8 mouse cellular contexts compared by ENCODE assay signal in the genomic region with DNA sequence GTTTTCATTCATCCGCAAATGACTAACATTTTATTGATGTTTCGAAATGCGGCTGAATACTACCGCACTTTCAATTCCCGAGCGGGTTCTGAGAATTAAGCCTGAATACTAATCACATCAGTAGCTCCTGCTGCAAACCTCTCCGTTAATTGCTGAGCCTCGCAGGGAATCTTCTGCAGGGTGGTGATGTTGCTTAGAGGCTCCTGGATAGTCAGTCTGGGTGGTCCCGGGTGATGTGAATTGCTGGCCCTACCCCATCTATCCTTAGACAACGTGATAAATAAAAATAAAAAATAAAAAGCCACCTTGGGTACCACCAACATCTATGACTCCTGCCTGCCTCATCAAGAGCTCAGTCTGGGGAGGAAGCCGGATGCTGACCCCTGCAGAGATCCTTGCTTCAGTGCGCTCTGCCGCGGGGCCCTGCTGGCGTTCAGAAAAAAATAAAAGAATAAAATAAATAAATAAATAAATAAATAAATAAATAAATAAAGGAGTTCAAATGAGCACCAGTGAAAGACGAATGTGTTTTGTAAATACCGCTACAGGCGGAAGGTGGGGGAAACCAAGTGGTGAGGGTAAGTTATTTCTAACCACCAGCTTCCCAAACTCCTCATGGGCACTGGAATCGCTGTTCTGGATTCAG. TPM values are rescaled to one million over a fixed set of nuclear protein-coding genes. Genes with fewer than 3 reads are reported as not detected.
DNase-seq lines count a peak whose midpoint lies in the region; ATAC-seq lines count a peak whose summit lies in the region.

No protein-coding gene starts in this region.

- peak overlapping the region; percentile 37 for H3K9ac ChIP-seq in embryonic facial prominence, embryonic 11.5 days (replicated peaks; ENCODE audit: low read length)
- peak overlapping the region; percentile 61 for H3K9ac ChIP-seq in hindbrain, embryonic 15.5 days
- H3K9ac ChIP-seq in limb, embryonic 11.5 days (ENCODE audit: low read length): no peak overlapping the region

- peaks cover 7% of the 10 kb centered on the region; the same call in 1 of the 2 replicates for H3K27me3 ChIP-seq in embryonic facial prominence, embryonic 11.5 days (ENCODE audit: control insufficient read depth, insufficient read depth, low read length)
- no peaks in the 10 kb centered on the region for H3K27me3 ChIP-seq in hindbrain, embryonic 15.5 days
- H3K27me3 ChIP-seq in limb, embryonic 11.5 days (ENCODE audit: control insufficient read depth, insufficient read depth, low read length): peaks cover 16% of the 10 kb centered on the region

- 3% methylated on average over 19 of the region's 19 CpGs for WGBS in embryonic facial prominence, embryonic 11.5 days
- WGBS in hindbrain, embryonic 15.5 days: 1% methylated on average over 19 of the region's 19 CpGs
- WGBS in limb, embryonic 11.5 days: 6% methylated on average over 19 of the region's 19 CpGs

- peak overlapping the region; percentile 64 for H3K4me3 ChIP-seq in embryonic facial prominence, embryonic 11.5 days (ENCODE audit: low read depth, low read length)
- H3K4me3 ChIP-seq in hindbrain, embryonic 15.5 days: peak overlapping the region; percentile 69
- H3K4me3 ChIP-seq in limb, embryonic 11.5 days (ENCODE audit: low read depth, low read length): peak overlapping the region; percentile 53

- no peaks in the 10 kb centered on the region for H3K36me3 ChIP-seq in embryonic facial prominence, embryonic 11.5 days (replicated peaks; ENCODE audit: control insufficient read depth, insufficient read depth, low read depth, low read length)
- H3K36me3 ChIP-seq in hindbrain, embryonic 15.5 days: no peaks in the 10 kb centered on the region
- no peaks in the 10 kb centered on the region for H3K36me3 ChIP-seq in limb, embryonic 11.5 days (ENCODE audit: control insufficient read depth, insufficient read depth, low read length)

- no peaks in the 10 kb centered on the region for H3K9me3 ChIP-seq in embryonic facial prominence, embryonic 11.5 days (replicated peaks; ENCODE audit: control insufficient read depth, low read length)
- no peaks in the 10 kb centered on the region for H3K9me3 ChIP-seq in hindbrain, embryonic 15.5 days
- no peaks in the 10 kb centered on the region for H3K9me3 ChIP-seq in limb, embryonic 11.5 days (ENCODE audit: control insufficient read depth, low read length)

- DNase-seq in left cerebral cortex, adult 18-20 months (ENCODE audit: low spot score in 2 of 2): peak; percentile 29 to 35
- DNase-seq in left cerebral cortex, adult 11 months (ENCODE audit: low spot score): no peak
- DNase-seq in embryonic facial prominence, embryonic 11.5 days (ENCODE audit: low spot score): peak; percentile 24
- peak; percentile 35 for DNase-seq in limb, embryonic 11.5 days (ENCODE audit: low spot score)
- peak; percentile 38 for DNase-seq in right cerebral cortex, postnatal 14 days
- no peak for DNase-seq in thymus, postnatal 10 days (ENCODE audit: low spot score in 2 of 2)

- H3K27ac ChIP-seq in embryonic facial prominence, embryonic 11.5 days (replicated peaks; ENCODE audit: low read depth, low read length): no peak overlapping the region
- peak overlapping the region; percentile 97 for H3K27ac ChIP-seq in hindbrain, embryonic 15.5 days (replicated peaks)
- no peak overlapping the region for H3K27ac ChIP-seq in limb, embryonic 11.5 days (replicated peaks; ENCODE audit: low read depth, low read length)

- H3K4me2 ChIP-seq in embryonic facial prominence, embryonic 11.5 days (ENCODE audit: low read depth, low read length): peak overlapping the region; percentile 71
- H3K4me2 ChIP-seq in hindbrain, embryonic 15.5 days: peak overlapping the region; percentile 84
- peak overlapping the region; percentile 77 for H3K4me2 ChIP-seq in limb, embryonic 11.5 days (ENCODE audit: low read depth, severe bottlenecking)

- no peak for ATAC-seq in embryonic facial prominence, embryonic 11.5 days (replicated peaks; ENCODE audit: insufficient number of reproducible peaks, low FRiP score, low TSS enrichment, low read depth)
- peak; percentile 4; the same call in 1 of the 2 replicates for ATAC-seq in hindbrain, embryonic 15.5 days (ENCODE audit: low FRiP score, low read depth)
- ATAC-seq in limb, embryonic 11.5 days (ENCODE audit: insufficient number of reproducible peaks, low FRiP score, low TSS enrichment, low read depth): no peak
- ATAC-seq in megakaryocyte, adult 5-6 weeks (ENCODE audit: poor library complexity, severe bottlenecking): no peak

- no peaks in the 10 kb centered on the region; the same call in 1 of the 2 replicates for H3K4me1 ChIP-seq in embryonic facial prominence, embryonic 11.5 days (ENCODE audit: control insufficient read depth, insufficient read depth, low read length)
- H3K4me1 ChIP-seq in hindbrain, embryonic 15.5 days (replicated peaks): peaks cover 16% of the 10 kb centered on the region
- H3K4me1 ChIP-seq in limb, embryonic 11.5 days (ENCODE audit: control insufficient read depth, insufficient read depth, low read length): no peaks in the 10 kb centered on the region

RNA-seq across cellular contexts. Expression of gene Negr1, which starts 1.6 kb away (rescaled TPM):
- total RNA-seq in left cerebral cortex, adult 18-20 months (2021): 100 to 1,000 TPM; 178 to 220 TPM
- 3.4 and 3.7 TPM in 2 replicates for polyA plus RNA-seq in embryonic facial prominence, embryonic 11.5 days (2014; fragmentation: Nextera tagmentation; extraction: Ambion mirVana)
- polyA plus RNA-seq in hindbrain, embryonic 15.5 days (2015; fragmentation: Nextera tagmentation; extraction: Ambion mirVana): 49.8 and 53.7 TPM in 2 replicates
- 1.9 and 3.1 TPM in 2 replicates for polyA plus RNA-seq in limb, embryonic 11.5 days (2014; fragmentation: Nextera tagmentation; extraction: Ambion mirVana)
- 0.05 and 0.18 TPM in 2 replicates for total RNA-seq in megakaryocyte, adult 5-6 weeks (2015)
- 0.04 and 0.62 TPM in 2 replicates for total RNA-seq in megakaryocyte, adult 5-6 weeks (2017)

Comparison
In these comparisons a context has a peak if more than half of its experiments do, and no peak if none do; other contexts are left out.
1. DNase-seq: peak in left cerebral cortex, adult 18-20 months (2 of 2), embryonic facial prominence, embryonic 11.5 days (single experiment), limb, embryonic 11.5 days (single experiment) and right cerebral cortex, postnatal 14 days (single experiment); none in left cerebral cortex, adult 11 months (single experiment) and thymus, postnatal 10 days (0 of 2).
2. RNA of gene Negr1, which starts 1.6 kb away (polyA plus RNA-seq): 49.8 to 53.7 TPM in hindbrain, embryonic 15.5 days; 3.4 to 3.7 TPM in embryonic facial prominence, embryonic 11.5 days and 1.9 to 3.1 TPM in limb, embryonic 11.5 days; every median in the first group is over 10 times any median in the second.
3. Peak in every context shown above with its lines, with median percentiles within 50 percentile points of each other: H3K4me2 ChIP-seq and H3K4me3 ChIP-seq.